Mouse (Mus musculus) stomach, postnatal 0 days (tissue): ENCODE measurements around the gene Psmd2. TPM values are rescaled to one million over a fixed set of nuclear protein-coding genes. Genes with fewer than 3 reads are reported as not detected.

ENCODE experiments used
- ATAC-seq: fragments of 200-750 bp; cut with Nextera tagmentation; 2 replicates; pipeline ENCODE4 v1.8.0; 2017; ENCODE audit not compliant: low FRiP score, low TSS enrichment
- DNase-seq: peaks from one replicate; pipeline ENCODE4 v3.0.0-alpha.2; 2016; ENCODE audit warnings: low spot score
- H3K27ac ChIP-seq: fragments of 300-500 bp; sonication (generic); replicated peaks from 2 replicates; pipeline ENCODE4 v1.5.1; 2014; ENCODE audit warnings: mild to moderate bottlenecking, control low read depth
- H3K27me3 ChIP-seq: fragments of 300-500 bp; sonication (generic); 2 replicates; pipeline ENCODE4 v1.6.1; 2014; ENCODE audit warnings: low read length; ENCODE audit not compliant: control insufficient read depth, insufficient read depth
- H3K36me3 ChIP-seq: fragments of 300-500 bp; sonication (generic); 2 replicates; pipeline ENCODE4 v1.6.1; 2014; ENCODE audit warnings: low read length, mixed read lengths; ENCODE audit not compliant: control insufficient read depth, insufficient read depth
- H3K4me1 ChIP-seq: fragments of 300-500 bp; sonication (generic); replicated peaks from 2 replicates; pipeline ENCODE4 v1.6.1; 2014; ENCODE audit warnings: antibody characterized with exemption; ENCODE audit not compliant: control insufficient read depth, insufficient read depth
- H3K4me2 ChIP-seq: fragments of 300-500 bp; sonication (generic); replicated peaks from 2 replicates; pipeline ENCODE4 v1.6.1; 2014; ENCODE audit warnings: low read depth, mild to moderate bottlenecking, control low read depth, moderate library complexity
- H3K4me3 ChIP-seq: fragments of 300-500 bp; sonication (generic); 2 replicates; pipeline ENCODE4 v1.5.1; 2014; ENCODE audit warnings: low read depth, low read length, control low read depth
- H3K9ac ChIP-seq: fragments of 300-500 bp; sonication (generic); 2 replicates; pipeline ENCODE4 v1.6.1; 2014; ENCODE audit warnings: mild to moderate bottlenecking, low read length, control low read depth, mixed read lengths
- H3K9me3 ChIP-seq: fragments of 300-500 bp; sonication (generic); 2 replicates; pipeline ENCODE4 v1.6.1; 2016; ENCODE audit warnings: low read length; ENCODE audit not compliant: control insufficient read depth
- CTCF ChIP-seq: IDR thresholded peaks from 2 replicates; pipeline ENCODE4 v1.5.1; 2016; ENCODE audit warnings: antibody characterized with exemption, low read depth, mild to moderate bottlenecking, moderate library complexity
- EP300 ChIP-seq: optimal IDR thresholded peaks from 2 replicates; pipeline ENCODE3; 2016; ENCODE audit warnings: antibody characterized with exemption
- WGBS: fragments of 180-500 bp; shearing (Covaris S2); extraction: QIAGEN DNeasy Blood & Tissue Kit; methylation state at CpG from one replicate; pipeline ENCODE4 v1.1.7; 2014; 5-methylcytosine and 5-hydroxymethylcytosine counted together
- polyA plus RNA-seq: library from polyadenylated mRNA; unstranded; fragments of >200 nt; fragmentation: Nextera tagmentation; extraction: Ambion mirVana; gene quantifications from 2 replicates; pipeline ENCODE4 v1.2.1, GENCODE M21; 2015

The Psmd2 gene
- 172 and 177 TPM in 2 replicates for polyA plus RNA-seq

DNA sequence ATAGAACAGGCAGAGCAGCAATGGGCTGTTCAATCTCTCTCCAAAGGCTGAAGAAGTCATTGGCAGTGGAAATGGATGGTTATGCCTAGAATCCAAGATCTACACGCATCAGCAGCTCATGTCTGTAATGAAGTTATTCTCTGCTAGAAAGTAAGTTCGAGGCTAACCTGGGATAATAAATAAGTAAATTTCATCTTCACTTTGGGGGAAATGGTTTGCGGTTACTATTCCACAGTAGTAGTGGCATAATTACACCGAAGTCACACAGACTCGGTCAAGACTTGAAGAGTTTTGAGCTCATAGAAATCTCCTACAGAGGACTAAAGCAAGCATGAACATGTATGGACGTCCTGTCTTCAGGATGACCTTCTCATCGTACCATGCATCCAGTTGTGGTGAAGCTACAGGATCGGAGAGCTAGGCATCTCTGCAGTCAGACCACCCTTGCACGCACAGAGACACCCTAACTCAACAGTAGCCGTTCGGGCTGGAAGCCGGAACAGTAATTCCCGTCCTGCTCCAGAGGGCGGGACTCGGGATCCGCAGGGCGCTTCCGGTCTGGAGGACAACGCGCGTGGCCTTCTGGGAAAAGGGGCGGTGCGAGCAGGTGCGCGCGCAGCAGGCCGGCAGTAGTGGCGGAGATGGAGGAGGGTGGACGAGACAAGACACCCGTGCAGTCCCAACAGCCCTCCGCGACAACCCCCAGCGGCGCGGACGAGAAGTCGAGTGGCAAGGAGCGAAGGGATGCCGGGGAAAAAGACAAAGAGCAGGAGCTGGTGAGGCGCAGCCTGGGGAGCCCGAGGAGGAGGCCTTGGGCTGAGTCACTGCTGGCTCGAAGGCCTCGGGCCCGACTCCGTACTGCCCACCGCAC lies at the start of gene Psmd2:
TSS of gene Psmd2 (plus strand) at position 577 of the 871 bp plus-strand sequence.
- TF ChIP-seq EP300 (no peak), CTCF (peak; percentile 26)
- H3K27me3 ChIP-seq: no peaks in the 10 kb centered on the region

DNA sequence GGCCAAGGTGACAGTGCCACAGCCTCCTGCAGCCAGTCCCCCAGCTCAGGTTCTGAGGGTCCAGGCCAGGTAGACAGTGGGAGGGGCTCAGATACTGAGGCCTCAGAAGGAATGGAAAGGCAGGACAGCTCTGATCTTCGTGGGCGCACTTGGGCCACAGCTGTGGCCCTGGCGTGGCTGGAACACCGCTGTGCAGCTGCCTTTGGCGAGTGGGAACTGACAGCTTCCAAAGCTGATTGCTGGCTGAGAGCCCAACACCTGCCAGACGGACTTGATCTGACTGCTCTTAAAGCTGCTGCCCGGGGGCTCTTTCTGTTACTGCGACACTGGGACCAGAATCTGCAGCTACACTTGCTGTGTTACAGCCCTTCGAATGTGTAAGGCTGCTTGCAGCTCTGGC lies 46.7 kb upstream of the Psmd2 start:
- DNase-seq (no peak), ATAC-seq (no peak)
- Histone ChIP-seq H3K4me1 (no peaks in the 10 kb centered on the region), H3K27ac (no peak overlapping the region), H3K9ac (no peak overlapping the region), H3K4me2 (no peak overlapping the region), H3K36me3 (peaks cover 12% of the 10 kb centered on the region), H3K9me3 (no peaks in the 10 kb centered on the region), H3K4me3 (no peak overlapping the region), H3K27me3 (no peaks in the 10 kb centered on the region)
- no peak for TF ChIP-seq CTCF
- no peak for TF ChIP-seq EP300
- 68% methylated on average over 9 of the region's 9 CpGs for WGBS

More for the DNA sequence above, at the start of gene Psmd2:
- peak within 1 kb of the TSS; percentile 93 for H3K9ac ChIP-seq
- no peaks in the 10 kb centered on the region for H3K4me1 ChIP-seq
- ATAC-seq (peak; percentile 96), DNase-seq (peak; percentile 97)
- peak within 1 kb of the TSS; percentile 88 for H3K4me3 ChIP-seq
- WGBS: 2% methylated on average over 42 of the region's 46 CpGs
- peaks cover 7% of the 10 kb centered on the region for H3K36me3 ChIP-seq
- no peaks in the 10 kb centered on the region for H3K9me3 ChIP-seq
- peak within 1 kb of the TSS; percentile 82 for H3K4me2 ChIP-seq
- peak within 1 kb of the TSS; percentile 80 for H3K27ac ChIP-seq

DNA sequence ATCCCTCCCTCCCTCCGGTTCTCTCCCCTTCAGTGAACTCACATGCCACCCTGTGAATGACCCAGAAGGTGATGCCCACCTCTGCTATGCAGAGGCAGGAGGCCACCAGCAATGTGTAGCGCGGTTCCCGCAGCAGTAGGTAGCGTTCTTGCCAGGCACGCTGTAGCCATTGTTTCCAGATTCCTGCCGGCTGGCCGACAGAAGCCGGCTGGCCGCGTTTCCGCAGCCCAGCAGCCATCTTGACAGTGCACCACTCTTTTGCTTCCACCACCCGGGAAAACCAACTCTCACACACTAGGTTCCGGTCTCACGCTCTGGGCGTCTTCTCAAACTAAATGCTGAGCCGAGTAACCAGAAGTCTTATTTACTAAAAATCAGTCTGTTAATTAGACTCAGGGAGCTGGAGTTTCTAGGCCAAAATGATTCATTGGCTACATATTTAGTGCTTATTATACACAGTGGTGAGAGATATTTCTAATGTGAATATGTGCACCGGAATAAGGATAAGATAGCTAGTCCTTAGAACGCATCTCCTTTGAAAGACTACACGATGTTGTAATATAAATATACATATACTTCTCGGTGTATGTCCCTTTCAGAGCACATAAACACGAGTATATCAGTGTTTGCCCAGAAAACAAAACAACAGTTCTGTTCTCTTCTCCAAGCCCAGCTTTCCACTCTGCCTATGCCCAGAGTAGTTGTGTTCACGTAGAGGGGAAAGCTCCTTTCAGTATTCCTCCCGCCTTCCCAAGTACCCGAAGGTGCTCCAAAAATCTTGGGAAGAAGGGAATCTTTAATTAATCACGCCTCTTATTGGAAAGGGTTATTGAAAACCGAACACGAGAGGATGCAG lies 40.7 kb upstream of the Psmd2 start:
- Histone ChIP-seq H3K4me1 (no peaks in the 10 kb centered on the region), H3K4me2 (peak overlapping the region; percentile 85), H3K9me3 (no peaks in the 10 kb centered on the region), H3K4me3 (peak overlapping the region; percentile 71), H3K27ac (peak overlapping the region; percentile 77), H3K9ac (peak overlapping the region; percentile 75), H3K27me3 (no peaks in the 10 kb centered on the region), H3K36me3 (peaks cover 7% of the 10 kb centered on the region)
- peak; percentile 82 for ATAC-seq
- no peak for TF ChIP-seq EP300
- under 1% methylated on average over 28 of the region's 28 CpGs for WGBS
- peak; percentile 84 for DNase-seq

DNA sequence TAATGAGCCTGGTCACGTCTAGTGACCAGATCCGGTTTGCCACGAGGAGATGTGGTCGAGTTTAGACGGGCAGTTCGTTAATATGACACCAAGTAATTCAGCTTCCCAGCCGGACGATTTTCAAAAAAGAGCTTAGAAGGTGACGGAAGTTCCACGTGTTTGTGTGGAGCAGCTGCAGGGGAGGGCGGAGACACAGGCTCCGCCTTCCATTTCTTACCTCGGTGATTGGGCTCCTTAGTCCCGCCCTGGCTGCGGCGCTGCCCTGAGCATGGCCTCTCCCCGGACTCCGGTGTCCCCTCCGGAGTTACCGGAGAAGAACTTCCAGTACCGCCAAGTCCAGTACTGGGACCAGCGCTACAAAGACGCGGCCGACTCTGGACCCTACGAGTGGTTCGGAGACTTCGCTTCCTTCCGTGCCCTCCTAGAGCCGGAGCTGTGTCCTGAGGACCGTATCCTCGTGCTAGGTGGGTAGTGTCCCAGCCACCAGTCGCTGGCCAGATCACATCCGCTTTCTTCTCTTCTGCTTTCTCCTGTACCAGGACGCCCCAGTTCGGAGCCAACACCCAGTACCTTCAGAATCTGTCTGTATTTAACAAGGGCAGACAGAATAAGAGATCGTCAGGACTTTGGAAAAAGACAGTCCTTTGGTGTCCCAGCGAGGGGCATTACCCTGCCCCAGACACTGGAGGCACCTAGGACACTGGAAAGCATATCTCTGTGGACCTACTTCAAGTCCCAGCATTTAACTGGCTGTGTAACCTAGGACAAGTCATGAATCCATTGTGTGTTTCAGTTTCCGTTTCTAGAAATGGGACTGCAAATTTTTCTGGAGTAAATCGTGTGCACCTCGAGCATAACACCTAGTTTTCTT lies 39.9 kb upstream of the Psmd2 start, which contains the start of the genes Eef1akmt4, Gm49333 and Alg3:
TSS of gene Eef1akmt4 (plus strand) at position 237 of the 871 bp plus-strand sequence.
TSS of gene Gm49333 (plus strand) at position 254 of the 871 bp plus-strand sequence.
TSS of gene Alg3 (minus strand) at position 379 of the 871 bp plus-strand sequence.
- Histone ChIP-seq H3K27me3 (no peaks in the 10 kb centered on the region), H3K4me2 (peak within 1 kb of the TSS; percentile 85), H3K4me1 (no peaks in the 10 kb centered on the region), H3K9ac (peak within 1 kb of the TSS; percentile 75), H3K27ac (peak within 1 kb of the TSS; percentile 77), H3K36me3 (0 out of 2 replicates have a peak, but pooled peaks cover 4% of the 10 kb centered on the region), H3K4me3 (peak within 1 kb of the TSS; percentile 71), H3K9me3 (no peaks in the 10 kb centered on the region)
- DNase-seq (peak; percentile 92), ATAC-seq (peak; percentile 97)
- TF ChIP-seq EP300 (no peak), CTCF (no peak)
- 1% methylated on average over 41 of the region's 41 CpGs for WGBS
